Mouse (Mus musculus) cerebral cortex, adult 2 months (tissue): Measurements from ENCODE around the gene Scmh1.

Source experiments
- WGBS: fragments of 180-500 bp; shearing (Covaris S2); methylation state at CpG from one replicate; pipeline ENCODE4 v1.1.7; 2018; 5-methylcytosine and 5-hydroxymethylcytosine counted together

Scmh1 gene

DNA sequence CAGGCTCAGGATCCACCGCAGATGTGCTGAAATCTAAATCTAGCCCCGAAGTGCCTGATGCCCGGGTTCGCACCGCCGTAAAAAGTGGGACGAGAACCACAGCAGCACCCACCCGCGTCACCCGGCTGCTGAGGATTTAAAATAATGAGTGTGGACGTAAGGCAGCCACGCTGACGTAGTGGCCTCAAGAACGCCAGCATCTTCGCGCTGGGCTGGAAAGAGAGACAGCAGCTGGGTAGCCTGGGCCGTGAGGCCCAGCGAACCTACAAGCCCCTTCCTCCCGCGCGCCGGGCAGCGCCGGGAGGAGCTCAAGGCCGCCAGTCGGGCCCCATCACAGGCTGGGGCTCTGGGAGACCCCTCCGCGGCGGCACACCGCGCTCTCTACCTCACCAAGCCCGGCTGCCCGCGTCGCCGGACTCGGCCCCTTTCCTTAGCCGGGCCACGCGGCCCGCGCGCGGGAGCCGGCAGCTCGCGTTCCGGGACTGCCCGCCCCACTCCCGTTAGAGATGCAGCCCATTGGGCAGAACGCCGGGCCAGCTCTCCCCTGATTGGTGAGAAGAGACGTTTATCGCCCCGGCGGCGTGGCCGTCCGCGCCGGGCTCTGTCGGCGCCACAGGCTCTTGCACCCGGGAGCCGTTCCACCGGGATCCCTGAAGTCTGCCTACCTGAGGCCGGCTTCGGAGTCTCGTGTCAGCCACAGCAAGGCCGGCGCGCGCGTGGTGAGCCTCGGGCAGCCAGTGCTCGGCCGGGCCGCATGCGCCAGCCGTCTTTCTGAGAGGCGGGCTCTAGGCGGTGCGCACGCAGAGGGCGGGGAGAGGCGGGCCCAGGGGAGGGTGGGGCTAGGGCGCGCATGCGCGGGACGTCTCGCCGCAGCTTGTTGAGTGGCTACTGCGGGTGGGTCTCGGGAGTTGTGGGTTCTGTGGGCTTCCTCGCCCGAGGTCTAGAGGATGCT, 164.7 kb downstream of the Scmh1 start, which contains the start of gene Ctps:
Gene Ctps, minus strand, starts transcription at position 791 of the 952 bp plus-strand sequence.
- WGBS, result 1% methylated on average over 96 of the region's 97 CpGs

DNA sequence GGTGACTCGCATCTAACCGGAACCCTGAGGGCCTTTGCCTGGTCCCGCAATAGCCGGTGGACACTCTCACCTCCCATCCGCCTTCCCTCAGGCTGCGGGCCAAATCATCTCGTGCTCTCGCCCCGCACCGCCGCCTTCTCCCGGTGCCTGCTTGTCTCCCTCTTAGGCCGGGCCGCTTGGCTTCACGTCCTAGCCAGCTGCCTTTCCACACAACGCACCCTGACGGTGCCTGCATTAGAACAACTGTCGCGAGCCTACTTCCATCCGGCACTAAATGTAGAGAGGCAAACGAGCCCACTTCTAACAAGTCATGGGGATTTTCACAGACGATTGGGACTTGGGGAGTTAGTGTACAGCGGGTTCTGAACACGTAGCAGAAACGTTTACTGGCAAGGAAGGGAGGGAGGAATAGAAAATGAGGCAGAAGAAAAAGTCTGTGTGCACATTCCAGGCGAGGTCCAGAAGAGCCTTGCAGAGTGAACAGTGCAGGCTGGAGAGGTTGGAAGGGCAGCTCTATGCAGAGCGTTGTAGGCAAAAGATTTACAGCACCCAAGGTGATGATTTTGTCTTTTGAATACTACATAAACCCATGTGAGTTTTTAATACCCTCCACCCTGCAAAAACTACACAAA, 165.5 kb downstream of the Scmh1 start:
- under 1% methylated on average over 27 of the region's 27 CpGs for WGBS

DNA sequence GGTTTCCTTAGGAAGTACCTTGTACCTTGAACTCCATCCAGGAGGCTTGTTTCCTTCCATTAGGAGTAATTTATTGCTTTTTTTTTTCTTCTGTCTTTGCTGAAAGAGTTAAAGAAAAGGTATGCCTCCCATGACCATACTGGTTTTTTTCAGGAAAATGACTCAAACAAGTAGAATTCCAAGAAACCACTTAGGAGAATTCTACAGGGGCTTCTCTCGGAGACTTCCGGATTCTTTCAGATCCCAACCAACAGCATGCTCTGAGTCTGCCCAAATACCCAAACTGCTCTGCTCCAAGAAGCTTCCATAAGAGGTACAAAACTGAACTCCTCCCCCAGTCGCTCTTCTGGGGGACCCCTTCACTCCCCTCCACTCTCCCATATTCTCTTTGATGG, 166.0 kb downstream of the Scmh1 start:
- 76% methylated on average over 3 of the region's 3 CpGs for WGBS

DNA sequence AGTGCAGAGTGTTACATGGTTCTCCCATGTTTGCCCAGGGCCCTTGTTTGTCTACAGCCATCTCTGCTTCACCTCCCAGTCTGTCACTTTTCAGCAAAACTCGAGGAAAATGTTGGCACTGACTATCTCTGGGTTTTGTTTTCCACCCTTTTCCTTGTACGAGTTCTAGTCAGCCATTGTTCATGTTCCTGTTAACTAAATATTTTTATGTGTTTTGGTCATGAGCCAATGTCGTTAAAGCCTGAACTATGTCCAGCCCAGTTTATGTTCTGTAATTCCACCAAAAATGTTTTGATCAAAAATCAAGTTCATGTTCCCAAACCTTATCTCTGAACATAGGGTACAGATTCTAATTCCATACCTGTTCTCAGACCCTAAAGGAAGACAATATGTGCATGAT, 166.6 kb downstream of the Scmh1 start:
- WGBS, result 57% methylated on average over 3 of the region's 3 CpGs
